Mouse (Mus musculus): ENCODE measurements around the gene Alk. TPM values are rescaled to one million over a fixed set of nuclear protein-coding genes. Genes with fewer than 3 reads are reported as not detected.

Alk gene
- polyA plus RNA-seq, 1 experiment from 2014 or later = 0.56 TPM

- Histone ChIP-seq H3K4me2 (ENCODE audit: low read depth, low read length) (no peak overlapping the region), H3K36me3 (ENCODE audit: control insufficient read depth, insufficient read depth, low read length) (no peaks in the 10 kb centered on the region), H3K27me3 (replicated peaks; ENCODE audit: control insufficient read depth, insufficient read depth, low read length) (no peaks in the 10 kb centered on the region), H3K9ac (ENCODE audit: low read depth, low read length) (no peak overlapping the region), H3K4me1 (ENCODE audit: control insufficient read depth, insufficient read depth, low read length) (no peaks in the 10 kb centered on the region), H3K9me3 (ENCODE audit: control insufficient read depth, low read length) (peaks cover 3% of the 10 kb centered on the region), H3K27ac (replicated peaks; ENCODE audit: low read depth, low read length) (no peak overlapping the region), H3K4me3 (ENCODE audit: low read depth, low read length) (no peak overlapping the region)
- DNase-seq (ENCODE audit: low spot score) = no peak
- 84% methylated on average over 10 of the region's 10 CpGs for whole genome bisulfite sequencing
- no peak for ATAC-seq (ENCODE audit: low read depth)
Measured at GRCm38 (mm10) chr17:71935837-71936236, 668.6 kb downstream of the Alk start.

- 49% methylated on average over 3 of the region's 3 CpGs for WGBS
- no peak for ATAC-seq (ENCODE audit: low read depth)
Measured at GRCm38 (mm10) chr17:71935336-71935735, 669.1 kb downstream of the Alk start.

GRCm38 (mm10) chr17:71914941-71915340, 689.5 kb downstream of the Alk start:
- ATAC-seq (ENCODE audit: low read depth) = no peak
- whole genome bisulfite sequencing = 74% methylated on average over 5 of the region's 5 CpGs

More at GRCm38 (mm10) chr17:71935336-71935735, 669.1 kb downstream of the Alk start:
- H3K36me3 ChIP-seq (ENCODE audit: control insufficient read depth, insufficient read depth, low read length) = no peaks in the 10 kb centered on the region
- H3K27ac ChIP-seq (replicated peaks; ENCODE audit: low read depth, low read length) = no peak overlapping the region
- H3K9me3 ChIP-seq (ENCODE audit: control insufficient read depth, low read length) = peaks cover 7% of the 10 kb centered on the region
- no peak overlapping the region for H3K4me3 ChIP-seq (ENCODE audit: low read depth, low read length)
- no peaks in the 10 kb centered on the region for H3K27me3 ChIP-seq (replicated peaks; ENCODE audit: control insufficient read depth, insufficient read depth, low read length)
- no peaks in the 10 kb centered on the region for H3K4me1 ChIP-seq (ENCODE audit: control insufficient read depth, insufficient read depth, low read length)
- no peak overlapping the region for H3K9ac ChIP-seq (ENCODE audit: low read depth, low read length)
- no peak for DNase-seq (ENCODE audit: low spot score)
- no peak overlapping the region for H3K4me2 ChIP-seq (ENCODE audit: low read depth, low read length)

GRCm38 (mm10) chr17:71914541-71914940, 689.9 kb downstream of the Alk start:
- ATAC-seq (ENCODE audit: low read depth) = no peak
- H3K36me3 ChIP-seq (ENCODE audit: control insufficient read depth, insufficient read depth, low read length) = no peaks in the 10 kb centered on the region

More at GRCm38 (mm10) chr17:71914941-71915340, 689.5 kb downstream of the Alk start:
- no peaks in the 10 kb centered on the region for H3K36me3 ChIP-seq (ENCODE audit: control insufficient read depth, insufficient read depth, low read length)
- H3K27me3 ChIP-seq (replicated peaks; ENCODE audit: control insufficient read depth, insufficient read depth, low read length) = no peaks in the 10 kb centered on the region
- H3K4me3 ChIP-seq (ENCODE audit: low read depth, low read length) = no peak overlapping the region
- H3K27ac ChIP-seq (replicated peaks; ENCODE audit: low read depth, low read length) = no peak overlapping the region
- DNase-seq (ENCODE audit: low spot score) = no peak
- no peaks in the 10 kb centered on the region for H3K4me1 ChIP-seq (ENCODE audit: control insufficient read depth, insufficient read depth, low read length)
- no peak overlapping the region for H3K4me2 ChIP-seq (ENCODE audit: low read depth, low read length)
- no peaks in the 10 kb centered on the region for H3K9me3 ChIP-seq (ENCODE audit: control insufficient read depth, low read length)
- H3K9ac ChIP-seq (ENCODE audit: low read depth, low read length) = no peak overlapping the region

GRCm38 (mm10) chr17:71913188-71913587, 691.2 kb downstream of the Alk start:
- 50% methylated on average over 3 of the region's 3 CpGs for WGBS
- Histone ChIP-seq H3K36me3 (ENCODE audit: control insufficient read depth, insufficient read depth, low read length) (no peaks in the 10 kb centered on the region), H3K9me3 (ENCODE audit: control insufficient read depth, low read length) (no peaks in the 10 kb centered on the region), H3K4me3 (ENCODE audit: low read depth, low read length) (no peak overlapping the region), H3K9ac (ENCODE audit: low read depth, low read length) (no peak overlapping the region), H3K4me1 (ENCODE audit: control insufficient read depth, insufficient read depth, low read length) (no peaks in the 10 kb centered on the region), H3K4me2 (ENCODE audit: low read depth, low read length) (no peak overlapping the region), H3K27me3 (replicated peaks; ENCODE audit: control insufficient read depth, insufficient read depth, low read length) (no peaks in the 10 kb centered on the region), H3K27ac (replicated peaks; ENCODE audit: low read depth, low read length) (no peak overlapping the region)
- DNase-seq (ENCODE audit: low spot score) = no peak
- ATAC-seq (ENCODE audit: low read depth) = no peak

More at GRCm38 (mm10) chr17:71914541-71914940, 689.9 kb downstream of the Alk start:
- 63% methylated on average over 3 of the region's 3 CpGs for WGBS
- Histone ChIP-seq H3K4me1 (ENCODE audit: control insufficient read depth, insufficient read depth, low read length) (no peaks in the 10 kb centered on the region), H3K27me3 (replicated peaks; ENCODE audit: control insufficient read depth, insufficient read depth, low read length) (no peaks in the 10 kb centered on the region), H3K9ac (ENCODE audit: low read depth, low read length) (no peak overlapping the region), H3K27ac (replicated peaks; ENCODE audit: low read depth, low read length) (no peak overlapping the region), H3K9me3 (ENCODE audit: control insufficient read depth, low read length) (no peaks in the 10 kb centered on the region), H3K4me2 (ENCODE audit: low read depth, low read length) (no peak overlapping the region), H3K4me3 (ENCODE audit: low read depth, low read length) (no peak overlapping the region)
- DNase-seq (ENCODE audit: low spot score) = no peak

- no peaks in the 10 kb centered on the region for H3K4me1 ChIP-seq (ENCODE audit: control insufficient read depth, insufficient read depth, low read length)
- H3K4me2 ChIP-seq (ENCODE audit: low read depth, low read length) = no peak overlapping the region
- ATAC-seq (ENCODE audit: low read depth) (no peak), DNase-seq (ENCODE audit: low spot score) (no peak)
- no peak overlapping the region for H3K9ac ChIP-seq (ENCODE audit: low read depth, low read length)
- H3K27me3 ChIP-seq (replicated peaks; ENCODE audit: control insufficient read depth, insufficient read depth, low read length) = no peaks in the 10 kb centered on the region
- no peak overlapping the region for H3K4me3 ChIP-seq (ENCODE audit: low read depth, low read length)
- H3K27ac ChIP-seq (replicated peaks; ENCODE audit: low read depth, low read length) = no peak overlapping the region
- WGBS = 39% methylated on average over 3 of the region's 3 CpGs
- no peaks in the 10 kb centered on the region for H3K36me3 ChIP-seq (ENCODE audit: control insufficient read depth, insufficient read depth, low read length)
- H3K9me3 ChIP-seq (ENCODE audit: control insufficient read depth, low read length) = no peaks in the 10 kb centered on the region
Measured at GRCm38 (mm10) chr17:71909107-71909506, 695.3 kb downstream of the Alk start.

- Histone ChIP-seq H3K27ac (replicated peaks; ENCODE audit: low read depth, low read length) (no peak overlapping the region), H3K9me3 (ENCODE audit: control insufficient read depth, low read length) (peaks cover 5% of the 10 kb centered on the region), H3K4me3 (ENCODE audit: low read depth, low read length) (no peak overlapping the region), H3K4me1 (ENCODE audit: control insufficient read depth, insufficient read depth, low read length) (no peaks in the 10 kb centered on the region), H3K9ac (ENCODE audit: low read depth, low read length) (no peak overlapping the region), H3K4me2 (ENCODE audit: low read depth, low read length) (no peak overlapping the region), H3K27me3 (replicated peaks; ENCODE audit: control insufficient read depth, insufficient read depth, low read length) (no peaks in the 10 kb centered on the region), H3K36me3 (ENCODE audit: control insufficient read depth, insufficient read depth, low read length) (no peaks in the 10 kb centered on the region)
- no peak for ATAC-seq (ENCODE audit: low read depth)
- 82% methylated on average over 6 of the region's 6 CpGs for WGBS
- DNase-seq (ENCODE audit: low spot score) = no peak
Measured at GRCm38 (mm10) chr17:71881369-71881768, 723.1 kb downstream of the Alk start.

- Histone ChIP-seq H3K4me3 (ENCODE audit: low read depth, low read length) (no peak overlapping the region), H3K4me2 (ENCODE audit: low read depth, low read length) (no peak overlapping the region), H3K27ac (replicated peaks; ENCODE audit: low read depth, low read length) (no peak overlapping the region), H3K36me3 (ENCODE audit: control insufficient read depth, insufficient read depth, low read length) (no peaks in the 10 kb centered on the region), H3K4me1 (ENCODE audit: control insufficient read depth, insufficient read depth, low read length) (no peaks in the 10 kb centered on the region), H3K9me3 (ENCODE audit: control insufficient read depth, low read length) (0 out of 2 replicates have a peak, but pooled peaks cover 4% of the 10 kb centered on the region), H3K9ac (ENCODE audit: low read depth, low read length) (no peak overlapping the region), H3K27me3 (replicated peaks; ENCODE audit: control insufficient read depth, insufficient read depth, low read length) (no peaks in the 10 kb centered on the region)
- no peak for ATAC-seq (ENCODE audit: low read depth)
- 78% methylated on average over 7 of the region's 7 CpGs for WGBS
- DNase-seq (ENCODE audit: low spot score) = no peak
Measured at GRCm38 (mm10) chr17:71875492-71875891, 728.9 kb downstream of the Alk start.

GRCm38 (mm10) chr17:71874795-71875194, 729.6 kb downstream of the Alk start:
- Histone ChIP-seq H3K27ac (replicated peaks; ENCODE audit: low read depth, low read length) (no peak overlapping the region), H3K9ac (ENCODE audit: low read depth, low read length) (no peak overlapping the region), H3K4me1 (ENCODE audit: control insufficient read depth, insufficient read depth, low read length) (no peaks in the 10 kb centered on the region), H3K4me2 (ENCODE audit: low read depth, low read length) (no peak overlapping the region), H3K9me3 (ENCODE audit: control insufficient read depth, low read length) (0 out of 2 replicates have a peak, but pooled peaks cover 4% of the 10 kb centered on the region), H3K36me3 (ENCODE audit: control insufficient read depth, insufficient read depth, low read length) (no peaks in the 10 kb centered on the region), H3K4me3 (ENCODE audit: low read depth, low read length) (no peak overlapping the region), H3K27me3 (replicated peaks; ENCODE audit: control insufficient read depth, insufficient read depth, low read length) (no peaks in the 10 kb centered on the region)
- ATAC-seq (ENCODE audit: low read depth) = no peak
- WGBS = 78% methylated on average over 9 of the region's 9 CpGs
- DNase-seq (ENCODE audit: low spot score) = no peak
